Mouse (Mus musculus): Measurements from ENCODE around the gene Lfng. TPM values are rescaled to one million over a fixed set of nuclear protein-coding genes. Genes with fewer than 3 reads are reported as not detected.

The Lfng gene
- polyA plus RNA-seq, 1 experiment = 4.1 TPM

DNA sequence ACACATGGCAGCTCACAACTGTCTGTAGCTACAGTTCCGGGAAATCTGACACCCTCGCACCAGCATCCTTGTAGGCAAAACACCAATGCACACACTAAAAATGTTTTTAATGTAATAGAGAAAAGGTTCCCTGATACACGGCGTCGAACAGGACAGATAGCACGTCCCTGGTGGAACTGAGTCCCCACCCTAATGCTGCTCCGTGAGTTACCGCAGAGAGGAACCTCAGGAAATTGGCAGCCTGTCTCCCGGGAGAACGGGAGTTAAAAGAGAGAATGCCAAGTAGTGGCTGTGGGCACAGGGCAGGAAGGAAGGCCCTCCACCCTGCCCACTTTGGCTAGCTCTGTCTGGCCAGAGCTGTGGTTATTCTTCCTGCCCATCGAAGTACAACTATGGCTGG, 44.1 kb downstream of the Lfng start:
- H3K9ac ChIP-seq (ENCODE audit: low read depth, poor library complexity, severe bottlenecking) = no peak overlapping the region
- H3K36me3 ChIP-seq (ENCODE audit: control insufficient read depth, insufficient read depth, low read length, poor library complexity, severe bottlenecking) = no peaks in the 10 kb centered on the region
- H3K4me1 ChIP-seq (ENCODE audit: control insufficient read depth, insufficient read depth, low read length) = peaks cover 2% of the 10 kb centered on the region
- H3K27ac ChIP-seq (ENCODE audit: insufficient read depth, low read length) = no peak overlapping the region
- TF ChIP-seq EP300 (IDR thresholded peaks at IDR 0.05; ENCODE audit: insufficient read depth, low read depth, low read length) (no peak), CTCF (IDR thresholded peaks at IDR 0.05; ENCODE audit: low read depth, low read length) (no peak), POLR2A (IDR thresholded peaks at IDR 0.05; ENCODE audit: insufficient read depth, low read length) (no peak)
- no peaks in the 10 kb centered on the region for H3K9me3 ChIP-seq (replicated peaks; ENCODE audit: control insufficient read depth, insufficient read depth, low read length, poor library complexity, severe bottlenecking)
- no peaks in the 10 kb centered on the region for H3K27me3 ChIP-seq (ENCODE audit: control insufficient read depth, insufficient read depth, low read length, poor library complexity, severe bottlenecking)
- no peak overlapping the region for H3K4me3 ChIP-seq (ENCODE audit: low read depth, low read length)

DNA sequence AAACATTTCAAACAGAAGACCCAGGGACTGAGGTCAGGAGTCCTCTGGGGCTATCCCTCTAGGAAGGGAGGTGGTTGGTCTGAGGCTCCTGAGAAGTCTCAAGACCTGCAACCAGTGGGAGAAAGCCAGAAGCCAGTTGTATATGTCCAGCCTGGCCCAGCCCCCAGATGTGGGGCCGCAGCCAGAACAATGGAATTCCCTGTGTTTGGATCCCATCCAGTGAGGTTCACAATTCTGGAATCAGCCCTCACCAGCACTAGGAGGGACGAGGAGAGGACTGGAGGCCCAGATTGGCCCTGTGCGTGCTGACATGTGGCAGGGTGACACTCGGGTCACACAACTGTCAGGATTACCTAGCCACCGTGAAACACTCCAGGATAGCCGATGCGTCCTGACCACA, 45.5 kb downstream of the Lfng start:
- TF ChIP-seq POLR2A (IDR thresholded peaks at IDR 0.05; ENCODE audit: insufficient read depth, low read length) (no peak), EP300 (IDR thresholded peaks at IDR 0.05; ENCODE audit: insufficient read depth, low read depth, low read length) (no peak), CTCF (IDR thresholded peaks at IDR 0.05; ENCODE audit: low read depth, low read length) (no peak)
- H3K9me3 ChIP-seq (replicated peaks; ENCODE audit: control insufficient read depth, insufficient read depth, low read length, poor library complexity, severe bottlenecking) = no peaks in the 10 kb centered on the region
- H3K4me1 ChIP-seq (ENCODE audit: control insufficient read depth, insufficient read depth, low read length) = peaks cover 2% of the 10 kb centered on the region
- H3K27ac ChIP-seq (ENCODE audit: insufficient read depth, low read length) = no peak overlapping the region
- no peak overlapping the region for H3K4me3 ChIP-seq (ENCODE audit: low read depth, low read length)
- H3K9ac ChIP-seq (ENCODE audit: low read depth, poor library complexity, severe bottlenecking) = no peak overlapping the region
- H3K27me3 ChIP-seq (ENCODE audit: control insufficient read depth, insufficient read depth, low read length, poor library complexity, severe bottlenecking) = no peaks in the 10 kb centered on the region
- H3K36me3 ChIP-seq (ENCODE audit: control insufficient read depth, insufficient read depth, low read length, poor library complexity, severe bottlenecking) = no peaks in the 10 kb centered on the region

DNA sequence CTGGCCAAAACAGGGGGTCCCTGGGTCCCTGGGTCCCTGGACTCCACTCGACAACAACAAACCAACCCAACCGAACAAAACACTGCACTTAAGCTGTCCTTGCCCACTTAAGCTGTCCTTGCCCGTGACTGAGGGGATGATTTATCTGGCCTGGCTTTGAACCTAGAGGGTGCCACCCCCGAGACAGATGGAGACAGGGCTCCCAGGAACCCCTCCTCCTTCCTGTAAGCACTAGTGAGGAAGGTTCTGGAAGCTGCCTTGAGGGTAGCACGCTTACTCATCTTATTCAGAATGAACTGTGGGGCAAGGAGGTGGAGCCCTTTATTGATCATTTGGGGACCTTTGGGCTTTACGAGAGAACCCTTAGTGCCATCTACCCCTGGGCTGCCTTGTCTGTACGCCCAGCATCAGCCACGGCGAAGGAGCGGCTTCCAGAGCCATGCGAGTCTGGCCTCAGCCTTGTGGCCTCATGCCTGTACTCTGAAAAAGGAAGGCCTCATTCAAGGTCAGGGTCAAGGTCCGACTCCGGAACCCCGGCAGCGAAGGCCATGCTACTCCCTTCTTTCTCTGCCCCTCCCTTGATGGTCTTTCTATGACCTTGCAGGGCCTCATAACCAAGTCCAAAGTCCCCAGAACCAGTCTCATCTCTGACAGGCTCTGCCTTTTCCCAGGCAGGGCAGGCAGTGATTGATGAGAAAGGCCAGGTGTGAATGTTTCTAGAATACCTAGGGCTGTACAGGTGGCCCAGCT, 47.2 kb downstream of the Lfng start:
- no peak overlapping the region for H3K27ac ChIP-seq (ENCODE audit: insufficient read depth, low read length)
- H3K9me3 ChIP-seq (replicated peaks; ENCODE audit: control insufficient read depth, insufficient read depth, low read length, poor library complexity, severe bottlenecking) = no peaks in the 10 kb centered on the region

DNA sequence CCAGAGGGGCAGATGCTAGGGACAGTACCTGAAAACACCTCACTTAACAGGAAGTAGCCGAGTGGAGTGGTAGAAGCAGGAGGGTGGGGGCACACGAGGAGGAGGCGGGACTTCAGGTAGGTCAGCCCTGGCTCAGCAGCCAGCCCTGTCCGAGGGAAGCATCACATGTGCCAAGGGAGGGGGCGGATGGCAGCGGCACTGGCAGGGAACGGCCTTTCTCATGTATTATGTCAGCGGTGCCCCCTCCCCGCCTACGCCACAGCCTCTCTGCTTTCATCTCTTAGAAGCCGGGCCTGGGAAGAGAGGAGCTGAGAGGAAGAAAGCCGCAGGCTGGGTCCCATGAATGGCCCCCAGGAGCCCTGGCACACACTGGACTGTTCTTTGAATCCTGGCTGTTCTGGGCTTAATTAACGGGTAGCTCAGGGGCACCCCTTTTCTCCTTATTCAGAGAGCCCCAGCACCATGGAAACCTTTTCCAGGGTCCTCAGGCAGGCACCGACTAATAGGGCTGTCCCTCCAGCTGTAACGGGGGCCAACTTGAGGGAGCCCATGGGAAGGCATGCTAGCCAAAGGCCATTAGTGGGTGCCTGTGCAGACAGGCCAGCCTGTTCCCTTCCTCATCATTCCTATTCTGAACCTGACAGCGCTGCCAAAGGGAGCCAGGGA, 52.6 kb downstream of the Lfng start:
- no peaks in the 10 kb centered on the region for H3K27me3 ChIP-seq (ENCODE audit: control insufficient read depth, insufficient read depth, low read length, poor library complexity, severe bottlenecking)
- H3K4me1 ChIP-seq (ENCODE audit: control insufficient read depth, insufficient read depth, low read length) = no peaks in the 10 kb centered on the region
- no peaks in the 10 kb centered on the region for H3K36me3 ChIP-seq (ENCODE audit: control insufficient read depth, insufficient read depth, low read length, poor library complexity, severe bottlenecking)
- TF ChIP-seq EP300 (IDR thresholded peaks at IDR 0.05; ENCODE audit: insufficient read depth, low read depth, low read length) (no peak), CTCF (IDR thresholded peaks at IDR 0.05; ENCODE audit: low read depth, low read length) (no peak), POLR2A (IDR thresholded peaks at IDR 0.05; ENCODE audit: insufficient read depth, low read length) (no peak)
- no peaks in the 10 kb centered on the region for H3K9me3 ChIP-seq (replicated peaks; ENCODE audit: control insufficient read depth, insufficient read depth, low read length, poor library complexity, severe bottlenecking)
- H3K27ac ChIP-seq (ENCODE audit: insufficient read depth, low read length) = no peak overlapping the region
- H3K9ac ChIP-seq (ENCODE audit: low read depth, poor library complexity, severe bottlenecking) = no peak overlapping the region; the same call in 1 of the 2 replicates
- no peak overlapping the region for H3K4me3 ChIP-seq (ENCODE audit: low read depth, low read length)

More for the DNA sequence above, 47.2 kb downstream of the Lfng start:
- no peak overlapping the region for H3K4me3 ChIP-seq (ENCODE audit: low read depth, low read length)
- no peaks in the 10 kb centered on the region for H3K36me3 ChIP-seq (ENCODE audit: control insufficient read depth, insufficient read depth, low read length, poor library complexity, severe bottlenecking)
- no peaks in the 10 kb centered on the region for H3K27me3 ChIP-seq (ENCODE audit: control insufficient read depth, insufficient read depth, low read length, poor library complexity, severe bottlenecking)
- H3K9ac ChIP-seq (ENCODE audit: low read depth, poor library complexity, severe bottlenecking) = no peak overlapping the region
- peaks cover 2% of the 10 kb centered on the region for H3K4me1 ChIP-seq (ENCODE audit: control insufficient read depth, insufficient read depth, low read length)
- TF ChIP-seq CTCF (IDR thresholded peaks at IDR 0.05; ENCODE audit: low read depth, low read length) (no peak), EP300 (IDR thresholded peaks at IDR 0.05; ENCODE audit: insufficient read depth, low read depth, low read length) (no peak), POLR2A (IDR thresholded peaks at IDR 0.05; ENCODE audit: insufficient read depth, low read length) (no peak)

DNA sequence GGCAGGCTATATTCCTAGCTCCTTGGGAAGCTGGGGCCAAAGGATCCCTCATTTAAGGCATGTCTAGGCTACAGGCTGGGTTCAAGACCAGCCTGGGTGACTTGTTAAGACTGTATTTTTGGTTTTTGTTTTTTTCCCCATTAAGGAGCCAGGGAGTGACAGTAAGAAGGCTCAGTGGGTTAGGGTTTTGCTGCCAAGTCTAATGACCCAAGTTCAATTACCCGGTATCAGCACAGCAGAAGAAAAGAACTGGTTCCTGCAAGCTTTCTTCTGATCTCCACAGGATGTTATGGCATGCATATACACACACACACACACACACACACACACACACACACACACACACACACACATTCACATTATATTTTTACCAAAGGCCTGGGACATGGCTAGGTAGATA, 53.3 kb downstream of the Lfng start:
- no peaks in the 10 kb centered on the region for H3K9me3 ChIP-seq (replicated peaks; ENCODE audit: control insufficient read depth, insufficient read depth, low read length, poor library complexity, severe bottlenecking)
- H3K27ac ChIP-seq (ENCODE audit: insufficient read depth, low read length) = no peak overlapping the region
- TF ChIP-seq EP300 (IDR thresholded peaks at IDR 0.05; ENCODE audit: insufficient read depth, low read depth, low read length) = no peak
- no peak for TF ChIP-seq CTCF (IDR thresholded peaks at IDR 0.05; ENCODE audit: low read depth, low read length)
- TF ChIP-seq POLR2A (IDR thresholded peaks at IDR 0.05; ENCODE audit: insufficient read depth, low read length) = no peak
- H3K27me3 ChIP-seq (ENCODE audit: control insufficient read depth, insufficient read depth, low read length, poor library complexity, severe bottlenecking) = no peaks in the 10 kb centered on the region
- no peaks in the 10 kb centered on the region for H3K36me3 ChIP-seq (ENCODE audit: control insufficient read depth, insufficient read depth, low read length, poor library complexity, severe bottlenecking)
- no peak overlapping the region for H3K4me3 ChIP-seq (ENCODE audit: low read depth, low read length)
- no peaks in the 10 kb centered on the region for H3K4me1 ChIP-seq (ENCODE audit: control insufficient read depth, insufficient read depth, low read length)
- no peak overlapping the region for H3K9ac ChIP-seq (ENCODE audit: low read depth, poor library complexity, severe bottlenecking)

- H3K27me3 ChIP-seq (ENCODE audit: control insufficient read depth, insufficient read depth, low read length, poor library complexity, severe bottlenecking) = no peaks in the 10 kb centered on the region
- H3K36me3 ChIP-seq (ENCODE audit: control insufficient read depth, insufficient read depth, low read length, poor library complexity, severe bottlenecking) = no peaks in the 10 kb centered on the region
- no peak overlapping the region for H3K4me3 ChIP-seq (ENCODE audit: low read depth, low read length)
- no peak overlapping the region for H3K9ac ChIP-seq (ENCODE audit: low read depth, poor library complexity, severe bottlenecking)
- H3K27ac ChIP-seq (ENCODE audit: insufficient read depth, low read length) = no peak overlapping the region
- H3K4me1 ChIP-seq (ENCODE audit: control insufficient read depth, insufficient read depth, low read length) = no peaks in the 10 kb centered on the region
- TF ChIP-seq POLR2A (IDR thresholded peaks at IDR 0.05; ENCODE audit: insufficient read depth, low read length) (no peak), EP300 (IDR thresholded peaks at IDR 0.05; ENCODE audit: insufficient read depth, low read depth, low read length) (no peak)
- no peaks in the 10 kb centered on the region for H3K9me3 ChIP-seq (replicated peaks; ENCODE audit: control insufficient read depth, insufficient read depth, low read length, poor library complexity, severe bottlenecking)
Observed at GRCm38 (mm10) chr5:140661427-140661826, 54.3 kb downstream of the Lfng start.

All from ES-Bruce4 (cell line).